Mouse (Mus musculus) A20 (cell line): ENCODE measurements around the gene Thoc6.

Source experiments
- DNase-seq: peaks from one replicate; pipeline ENCODE4 v3.0.0-alpha.2; 2011; ENCODE audit warnings: low read depth, low spot score

Thoc6 gene

DNA sequence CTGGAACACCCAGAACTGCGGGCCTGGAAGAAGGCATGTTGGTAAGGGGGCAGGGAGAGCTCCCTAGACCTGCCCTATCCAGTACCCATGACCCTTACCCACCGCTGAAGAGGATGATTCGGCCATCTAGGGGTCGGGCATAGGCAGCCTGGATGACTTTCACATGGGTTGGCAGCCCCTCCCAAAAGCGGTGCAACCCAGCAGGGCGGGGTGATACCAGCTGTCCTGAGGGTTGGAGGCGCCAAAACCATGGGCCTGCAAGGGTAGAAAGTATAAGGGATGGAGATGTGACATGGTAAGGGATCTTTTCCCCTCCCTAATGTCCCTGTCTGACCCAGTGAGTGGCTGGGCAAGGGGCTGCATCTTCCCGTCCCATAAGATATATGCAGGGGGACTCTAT is 42.4 kb downstream of the Thoc6 start:
- no peak for DNase-seq

DNA sequence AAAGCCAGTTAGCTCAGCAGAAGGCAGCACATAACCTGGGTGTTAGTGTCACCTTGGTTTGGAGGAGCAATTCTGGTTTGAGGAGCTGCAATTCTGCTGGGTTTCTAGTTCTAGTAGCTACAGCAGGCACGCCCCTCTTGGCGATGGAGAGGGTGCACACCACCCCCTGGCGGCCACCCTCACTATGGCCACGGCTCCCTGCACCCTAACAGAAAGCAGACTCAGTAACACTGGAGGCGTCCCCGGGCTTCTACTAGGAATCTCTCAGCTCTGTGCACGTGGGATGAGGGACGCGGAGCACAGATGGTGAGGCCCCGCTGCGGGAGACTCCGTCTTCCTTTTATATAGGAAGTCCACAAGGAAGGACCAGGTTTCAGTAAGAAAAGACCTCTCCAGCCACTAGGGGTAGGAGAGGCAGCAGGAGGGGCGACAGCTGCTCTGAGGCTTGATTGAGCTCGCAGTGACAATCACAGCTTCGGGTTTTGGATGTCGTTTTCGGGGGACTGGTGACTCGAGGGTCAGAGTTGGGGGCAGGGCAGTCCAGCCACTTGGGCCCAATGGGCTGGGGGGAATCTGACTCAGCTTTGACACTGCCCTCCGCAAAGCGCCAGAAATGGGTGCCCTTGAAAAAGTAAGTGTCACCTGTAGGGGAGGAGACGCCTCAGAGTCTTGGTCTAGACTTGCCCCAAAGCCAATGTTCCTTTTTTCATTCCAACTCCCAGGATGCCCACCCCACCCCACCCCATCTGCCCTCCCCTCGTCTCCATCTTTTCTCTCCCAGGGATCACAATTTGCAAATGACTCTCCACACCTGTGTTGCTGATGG is 43.3 kb downstream of the Thoc6 start:
- DNase-seq, result peak; percentile 81

DNA sequence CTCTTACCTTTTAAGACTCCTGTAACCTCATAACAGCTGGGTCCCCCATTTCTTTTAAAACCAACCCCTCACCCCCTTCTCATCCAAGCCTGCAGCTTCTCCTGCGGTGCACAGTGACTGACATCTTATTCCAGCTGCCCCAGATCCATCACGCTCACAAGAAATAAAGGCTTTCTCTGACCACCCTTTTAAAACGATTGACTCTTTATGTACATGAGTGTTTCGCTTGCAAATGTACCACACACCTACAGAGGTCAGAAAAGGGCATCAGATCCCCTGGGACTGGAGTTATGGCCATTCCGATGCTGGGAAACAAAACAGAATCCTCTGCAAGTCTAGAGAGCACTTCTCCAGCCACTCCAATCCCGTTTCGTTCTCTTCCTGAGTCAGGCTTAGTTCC is 45.9 kb downstream of the Thoc6 start:
- DNase-seq, result no peak

DNA sequence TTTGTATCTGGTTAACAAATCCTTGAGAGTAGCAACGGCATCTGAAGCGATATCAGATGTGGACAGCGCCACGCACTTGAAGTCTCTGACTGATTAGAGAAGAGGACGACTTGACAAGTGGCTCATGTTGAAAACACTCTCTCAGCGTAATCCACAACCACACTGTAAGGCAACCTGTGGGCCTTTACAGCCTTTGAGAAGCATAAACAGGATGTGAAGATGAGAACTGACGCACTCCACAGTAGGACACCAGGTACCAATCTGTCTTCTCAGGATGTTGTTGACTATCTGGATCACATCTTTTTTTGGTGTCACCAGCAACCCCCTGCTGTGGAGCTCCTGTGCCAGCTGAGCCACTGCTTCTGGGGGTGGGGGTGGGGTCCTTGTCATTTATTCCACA is 53.3 kb downstream of the Thoc6 start:
- no peak for DNase-seq
